Mouse (Mus musculus) neural tube, embryonic 14.5 days (tissue): ENCODE measurements at regions not wholly inside any gene's neighbourhood (a gene's known extent, or its start where the extent isn't known, plus 50 kb on each side); places are given as distances from the start of the nearest gene placed in this dataset.

Experiments
- ATAC-seq: fragments of 200-750 bp; cut with Nextera tagmentation; 2 replicates; pipeline ENCODE4 v1.8.0; 2017; ENCODE audit warnings: low read depth, mild to moderate bottlenecking, moderate TSS enrichment, moderate library complexity
- H3K27ac ChIP-seq: fragments of 300-500 bp; sonication (generic); 2 replicates; pipeline ENCODE4 v1.5.1; 2014; ENCODE audit warnings: low read depth, mild to moderate bottlenecking, control low read depth, low read length, moderate library complexity, mixed read lengths
- H3K27me3 ChIP-seq: fragments of 300-500 bp; sonication (generic); 2 replicates; pipeline ENCODE4 v1.6.1; 2014; ENCODE audit warnings: low read length; ENCODE audit not compliant: control insufficient read depth, insufficient read depth
- H3K36me3 ChIP-seq: fragments of 300-500 bp; sonication (generic); 2 replicates; pipeline ENCODE4 v1.6.1; 2014; ENCODE audit warnings: low read length, mixed read lengths; ENCODE audit not compliant: control insufficient read depth, insufficient read depth
- H3K4me1 ChIP-seq: fragments of 300-500 bp; sonication (generic); 2 replicates; pipeline ENCODE4 v1.6.1; 2014; ENCODE audit warnings: low read length; ENCODE audit not compliant: control insufficient read depth, insufficient read depth
- H3K4me2 ChIP-seq: fragments of 300-500 bp; sonication (generic); 2 replicates; pipeline ENCODE4 v1.6.1; 2014; ENCODE audit warnings: mild to moderate bottlenecking, low read depth, low read length, control low read depth
- H3K4me3 ChIP-seq: fragments of 300-500 bp; sonication (generic); 2 replicates; pipeline ENCODE4 v1.5.1; 2014; ENCODE audit warnings: low read depth, low read length, control low read depth, mixed read lengths
- H3K9ac ChIP-seq: fragments of 300-500 bp; sonication (generic); replicated peaks from 2 replicates; pipeline ENCODE4 v1.6.1; 2014; ENCODE audit warnings: low read depth, mild to moderate bottlenecking, control low read depth, low read length, mixed read lengths
- H3K9me3 ChIP-seq: fragments of 300-500 bp; sonication (generic); 2 replicates; pipeline ENCODE4 v1.6.1; 2016; ENCODE audit warnings: low read length; ENCODE audit not compliant: control insufficient read depth
- WGBS: fragments of 180-500 bp; shearing (Covaris S2); extraction: QIAGEN DNeasy Blood & Tissue Kit; methylation state at CpG from one replicate; pipeline ENCODE4 v1.1.7; 2014; 5-methylcytosine and 5-hydroxymethylcytosine counted together

GRCm38 (mm10) chr3:82478179-82479138, 69.4 kb downstream of the Npy2r start:
- no peak overlapping the region for H3K27ac ChIP-seq
- no peak overlapping the region for H3K4me2 ChIP-seq
- H3K9ac ChIP-seq, result no peak overlapping the region
- H3K36me3 ChIP-seq, result no peaks in the 10 kb centered on the region
- H3K4me1 ChIP-seq, result 0 out of 2 replicates have a peak, but pooled peaks cover 4% of the 10 kb centered on the region
- no peaks in the 10 kb centered on the region for H3K9me3 ChIP-seq
- no peak overlapping the region for H3K4me3 ChIP-seq
- ATAC-seq, result peak; percentile 95
- no peaks in the 10 kb centered on the region for H3K27me3 ChIP-seq
- WGBS, result 27% methylated on average over 3 of the region's 3 CpGs
